Mouse (Mus musculus) hindbrain, embryonic 16.5 days (tissue): ENCODE data around the gene Riiad1. TPM values are rescaled to one million over a fixed set of nuclear protein-coding genes. Genes with fewer than 3 reads are reported as not detected.

ENCODE experiments used
- ATAC-seq: fragments of 200-750 bp; cut with Nextera tagmentation; 2 replicates; pipeline ENCODE4 v1.8.0; 2017; ENCODE audit warnings: moderate TSS enrichment, moderate library complexity
- H3K27ac ChIP-seq: fragments of 300-500 bp; sonication (generic); 2 replicates; pipeline ENCODE4 v1.5.1; 2014; ENCODE audit warnings: low read depth, mild to moderate bottlenecking, control low read depth, low read length, moderate library complexity
- H3K27me3 ChIP-seq: fragments of 300-500 bp; sonication (generic); replicated peaks from 2 replicates; pipeline ENCODE4 v1.6.1; 2014; ENCODE audit warnings: low read length; ENCODE audit not compliant: control insufficient read depth, insufficient read depth
- H3K36me3 ChIP-seq: fragments of 300-500 bp; sonication (generic); 2 replicates; pipeline ENCODE4 v1.6.1; 2014; ENCODE audit warnings: mild to moderate bottlenecking, low read length, moderate library complexity, mixed read lengths; ENCODE audit not compliant: control insufficient read depth, insufficient read depth
- H3K4me1 ChIP-seq: fragments of 300-500 bp; sonication (generic); 2 replicates; pipeline ENCODE4 v1.6.1; 2014; ENCODE audit warnings: low read depth, low read length; ENCODE audit not compliant: control insufficient read depth, insufficient read depth
- H3K4me2 ChIP-seq: fragments of 300-500 bp; sonication (generic); 2 replicates; pipeline ENCODE4 v1.6.1; 2014; ENCODE audit warnings: mild to moderate bottlenecking, low read length, control low read depth, moderate library complexity
- H3K4me3 ChIP-seq: fragments of 300-500 bp; sonication (generic); 2 replicates; pipeline ENCODE4 v1.5.1; 2014; ENCODE audit warnings: mild to moderate bottlenecking, low read length, control low read depth, moderate library complexity
- H3K9ac ChIP-seq: fragments of 300-500 bp; sonication (generic); 2 replicates; pipeline ENCODE4 v1.6.1; 2014; ENCODE audit warnings: low read depth, mild to moderate bottlenecking, control low read depth, low read length, moderate library complexity
- H3K9me3 ChIP-seq: fragments of 300-500 bp; sonication (generic); 2 replicates; pipeline ENCODE4 v1.6.1; 2014; ENCODE audit warnings: mild to moderate bottlenecking, low read length, moderate library complexity; ENCODE audit not compliant: control insufficient read depth
- WGBS: fragments of 180-500 bp; shearing (Covaris S2); extraction: QIAGEN DNeasy Blood & Tissue Kit; methylation state at CpG from one replicate; pipeline ENCODE4 v1.1.7; 2014; 5-methylcytosine and 5-hydroxymethylcytosine counted together
- polyA plus RNA-seq: library from polyadenylated mRNA; unstranded; fragments of >200 nt; fragmentation: Nextera tagmentation; extraction: Ambion mirVana; gene quantifications from 2 replicates; pipeline ENCODE4 v1.2.1, GENCODE M21; 2015

Gene Riiad1
- polyA plus RNA-seq, 1 experiment from 2014 or later = 17.8 TPM

DNA sequence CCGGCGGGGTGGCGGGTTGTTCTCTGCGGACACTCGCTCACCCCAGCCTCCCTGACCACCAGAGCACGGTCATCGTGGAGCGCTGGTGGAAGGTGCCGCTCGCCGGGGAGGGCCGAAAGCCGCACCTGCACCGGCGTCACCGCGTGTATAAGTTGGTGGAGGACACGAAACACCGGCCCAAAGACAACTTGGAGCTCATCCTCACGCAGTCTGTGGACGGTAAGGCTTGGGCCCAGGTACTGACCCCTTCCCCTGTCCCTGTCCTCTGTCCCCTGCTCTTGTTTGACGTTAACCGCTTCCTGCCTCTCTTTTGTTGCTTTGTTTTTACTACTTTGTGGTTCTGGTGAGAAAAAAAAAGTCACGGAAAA, 36.6 kb downstream of the Riiad1 start, which contains the start of gene Oaz3:
Gene Oaz3 (minus strand): TSS at position 319 of the 368 bp plus-strand sequence.
- H3K4me3 ChIP-seq = peak within 1 kb of the TSS; percentile 83
- peak within 1 kb of the TSS; percentile 73 for H3K27ac ChIP-seq
- H3K4me1 ChIP-seq = peaks cover 6% of the 10 kb centered on the region
- H3K4me2 ChIP-seq = peak within 1 kb of the TSS; percentile 58
- no peaks in the 10 kb centered on the region for H3K27me3 ChIP-seq
- WGBS = under 1% methylated on average over 20 of the region's 24 CpGs
- no peaks in the 10 kb centered on the region for H3K9me3 ChIP-seq
- H3K36me3 ChIP-seq = peaks cover 25% of the 10 kb centered on the region
- no peak for ATAC-seq
- H3K9ac ChIP-seq = peak within 1 kb of the TSS; percentile 90

DNA sequence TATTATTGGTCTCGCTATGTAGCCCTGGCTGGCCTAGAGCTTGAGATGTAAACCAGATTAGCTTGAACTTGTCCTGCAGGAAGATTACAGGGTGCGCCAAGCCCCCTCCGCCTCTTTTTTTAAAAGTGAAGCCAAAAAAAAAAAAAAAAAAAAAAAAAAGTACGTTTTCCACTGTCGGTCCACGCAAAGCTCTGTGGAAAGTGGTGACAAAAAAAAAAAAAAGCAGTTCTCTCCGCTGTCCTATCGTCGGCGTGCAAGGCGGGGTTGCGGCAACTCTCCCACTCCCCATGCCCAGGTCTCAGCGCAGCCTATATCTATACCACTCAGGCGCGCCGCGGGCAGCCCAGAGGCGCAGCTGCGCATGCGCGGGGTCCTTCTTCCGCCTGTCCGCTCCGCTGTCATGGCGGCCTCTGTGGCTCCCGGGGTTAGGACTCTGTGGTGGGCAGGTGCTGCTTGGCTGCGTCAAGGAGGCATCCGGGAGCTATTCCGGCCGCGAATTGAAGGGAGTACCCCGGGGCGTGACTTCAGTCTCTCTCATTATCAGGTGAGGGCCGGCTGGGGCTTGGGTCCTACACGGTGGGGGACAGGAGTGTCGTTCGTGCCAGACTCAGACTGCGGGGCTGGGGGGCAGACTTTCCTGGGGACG, 37.1 kb downstream of the Riiad1 start, which contains the start of gene Mrpl9:
Gene Mrpl9 (plus strand): TSS at position 368 of the 646 bp plus-strand sequence.
- 1% methylated on average over 39 of the region's 39 CpGs for WGBS
- H3K27ac ChIP-seq = peak within 1 kb of the TSS; percentile 73
- H3K9me3 ChIP-seq = no peaks in the 10 kb centered on the region
- H3K4me2 ChIP-seq = peak within 1 kb of the TSS; percentile 58
- no peaks in the 10 kb centered on the region for H3K27me3 ChIP-seq
- H3K9ac ChIP-seq = peak within 1 kb of the TSS; percentile 90
- peak within 1 kb of the TSS; percentile 83 for H3K4me3 ChIP-seq
- ATAC-seq = peak; percentile 99
- H3K36me3 ChIP-seq = peaks cover 21% of the 10 kb centered on the region
- H3K4me1 ChIP-seq = peaks cover 6% of the 10 kb centered on the region

DNA sequence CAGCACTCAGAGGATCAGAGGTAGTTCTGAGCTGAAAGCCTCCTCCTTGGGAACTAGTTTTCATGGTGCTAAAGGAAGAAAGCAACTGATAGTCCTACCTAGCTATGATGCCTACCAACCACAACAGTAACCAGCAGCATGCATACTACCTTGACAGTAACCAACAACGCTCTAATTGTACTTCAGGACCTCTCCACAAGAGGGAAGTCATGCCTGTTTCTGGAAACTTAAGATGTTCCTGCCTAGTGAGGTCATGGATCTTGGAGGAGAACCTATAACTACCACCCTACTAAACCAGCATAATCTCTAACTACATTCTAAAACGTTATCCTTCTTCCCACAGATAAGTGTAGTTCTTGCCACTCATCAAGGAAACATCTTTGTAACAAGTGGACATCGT, 39.0 kb downstream of the Riiad1 start:
- no peak for ATAC-seq
- no peak overlapping the region for H3K9ac ChIP-seq
- H3K9me3 ChIP-seq = no peaks in the 10 kb centered on the region
- H3K27me3 ChIP-seq = no peaks in the 10 kb centered on the region
- H3K27ac ChIP-seq = no peak overlapping the region
- H3K4me2 ChIP-seq = no peak overlapping the region
- peaks cover 9% of the 10 kb centered on the region; the same call in 1 of the 2 replicates for H3K36me3 ChIP-seq
- H3K4me3 ChIP-seq = no peak overlapping the region
- H3K4me1 ChIP-seq = peaks cover 6% of the 10 kb centered on the region
- WGBS = 44% methylated on average over 3 of the region's 3 CpGs

DNA sequence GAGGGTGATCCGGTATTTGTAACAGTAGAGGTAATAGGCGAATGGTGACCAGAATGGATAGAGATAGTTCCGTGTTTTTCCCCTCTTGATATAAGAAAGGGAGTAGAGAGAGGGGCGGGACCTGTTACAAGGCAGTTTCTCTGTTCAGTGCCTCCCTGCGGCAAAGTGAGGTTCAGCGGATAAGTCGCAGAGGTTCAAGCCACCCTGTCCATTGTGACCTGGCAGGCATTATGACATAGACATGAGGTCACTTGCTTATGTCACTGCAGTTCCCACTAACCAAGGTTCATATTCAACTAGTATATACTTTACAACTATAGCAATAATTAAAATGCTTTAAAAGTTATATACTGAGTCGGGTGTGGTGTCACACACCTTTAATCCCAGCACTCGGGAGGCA, 43.7 kb downstream of the Riiad1 start:
- H3K4me1 ChIP-seq = no peaks in the 10 kb centered on the region
- ATAC-seq = no peak
- H3K27me3 ChIP-seq = no peaks in the 10 kb centered on the region
- no peak overlapping the region for H3K9ac ChIP-seq
- H3K27ac ChIP-seq = no peak overlapping the region
- WGBS = 84% methylated on average over 9 of the region's 9 CpGs
- H3K9me3 ChIP-seq = no peaks in the 10 kb centered on the region
- H3K36me3 ChIP-seq = no peaks in the 10 kb centered on the region
- H3K4me3 ChIP-seq = no peak overlapping the region
- H3K4me2 ChIP-seq = no peak overlapping the region

DNA sequence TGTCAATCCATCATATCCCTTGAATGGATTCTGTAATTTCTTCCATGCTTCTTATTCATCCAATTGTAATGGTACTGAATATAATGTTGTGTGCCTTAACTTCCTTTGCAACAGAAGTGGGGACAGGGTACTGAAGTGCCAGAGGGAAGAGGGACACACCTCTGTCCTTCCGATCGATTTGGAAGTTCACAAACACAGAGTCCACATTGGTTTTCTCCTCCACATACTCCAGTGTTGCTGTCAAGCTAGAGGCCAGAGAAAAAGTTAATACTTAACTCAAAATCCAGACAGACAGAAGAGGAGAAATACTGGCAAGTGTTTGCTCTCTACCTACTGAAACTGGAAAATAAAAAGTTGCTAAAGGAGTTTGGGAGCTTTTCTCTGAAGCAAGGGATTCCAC, 45.8 kb downstream of the Riiad1 start:
- Histone ChIP-seq H3K4me1 (no peaks in the 10 kb centered on the region), H3K4me2 (no peak overlapping the region), H3K36me3 (peaks cover 11% of the 10 kb centered on the region), H3K4me3 (no peak overlapping the region), H3K27ac (no peak overlapping the region), H3K27me3 (no peaks in the 10 kb centered on the region), H3K9ac (no peak overlapping the region), H3K9me3 (no peaks in the 10 kb centered on the region)
- ATAC-seq = no peak
- WGBS = 93% methylated on average over 2 of the region's 2 CpGs

DNA sequence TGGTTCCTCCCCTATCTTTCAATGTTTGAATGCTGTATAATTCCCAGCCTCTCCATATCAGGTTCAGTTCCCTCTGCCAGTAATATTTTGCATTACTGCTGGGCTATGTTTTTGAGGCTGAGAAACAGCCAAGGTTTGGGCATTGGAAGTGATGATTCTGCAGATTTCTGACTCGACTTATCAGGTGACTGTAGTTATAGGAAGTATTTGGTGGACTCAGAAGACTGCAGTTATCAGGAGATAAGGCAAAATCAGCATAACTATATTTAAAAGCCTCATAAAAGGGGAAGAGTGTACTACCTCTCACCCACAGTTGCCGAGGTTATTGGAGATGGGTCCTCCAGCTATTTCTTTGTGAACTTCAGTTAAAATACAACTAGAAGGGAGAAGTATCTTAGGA, 49.2 kb downstream of the Riiad1 start:
- peaks cover 26% of the 10 kb centered on the region for H3K36me3 ChIP-seq
- ATAC-seq = no peak

More for the DNA sequence above, 49.2 kb downstream of the Riiad1 start:
- no peak overlapping the region for H3K4me2 ChIP-seq
- 87% methylated on average over 2 of the region's 2 CpGs for WGBS
- no peaks in the 10 kb centered on the region for H3K27me3 ChIP-seq
- no peak overlapping the region for H3K9ac ChIP-seq
- no peaks in the 10 kb centered on the region for H3K9me3 ChIP-seq
- no peaks in the 10 kb centered on the region for H3K4me1 ChIP-seq
- H3K27ac ChIP-seq = no peak overlapping the region
- H3K4me3 ChIP-seq = no peak overlapping the region

Other genes starting within 250 kb of the Riiad1 start
- not detected in 2 replicates for gene Gm4778, start 216.3 kb downstream of the Riiad1 start, polyA plus RNA-seq
- gene Them4, start 170.3 kb downstream of the Riiad1 start, polyA plus RNA-seq = 63.7 and 72.1 TPM in 2 replicates
- 0.29 TPM in 1 of 2 replicates, not detected in the other for gene Them5, start 138.2 kb downstream of the Riiad1 start, polyA plus RNA-seq
- gene C2cd4d, start 117.9 kb downstream of the Riiad1 start, polyA plus RNA-seq = 1.6 and 1.8 TPM in 2 replicates
- gene Rorc, start 107.5 kb downstream of the Riiad1 start, polyA plus RNA-seq = 0.36 and 0.54 TPM in 2 replicates
- 1.7 and 2.3 TPM in 2 replicates for gene Lingo4, start 81.8 kb downstream of the Riiad1 start, polyA plus RNA-seq
- gene Tdrkh, start 67.1 kb downstream of the Riiad1 start, polyA plus RNA-seq = 51.1 and 54.8 TPM in 2 replicates
- gene Mrpl9, start 37.0 kb downstream of the Riiad1 start, polyA plus RNA-seq = 63.7 and 64.5 TPM in 2 replicates
- 0.90 and 1.7 TPM in 2 replicates for gene Oaz3, start 36.4 kb downstream of the Riiad1 start, polyA plus RNA-seq
- gene Celf3, start 2.0 kb downstream of the Riiad1 start, polyA plus RNA-seq = 184 and 191 TPM in 2 replicates
- 94.7 and 95.0 TPM in 2 replicates for gene Snx27, start 102.4 kb upstream of the Riiad1 start, polyA plus RNA-seq
- gene Gm10972, start 162.8 kb upstream of the Riiad1 start, polyA plus RNA-seq = not detected in 2 replicates
- 9.0 TPM in 2 replicates for gene Tuft1, start 178.5 kb upstream of the Riiad1 start, polyA plus RNA-seq
- gene Selenbp2, start 213.2 kb upstream of the Riiad1 start, polyA plus RNA-seq = 0.75 TPM in 1 of 2 replicates, not detected in the other